Mouse (Mus musculus) midbrain, embryonic 10.5 days (tissue): ENCODE data around the gene Kif11. TPM values are rescaled to one million over a fixed set of nuclear protein-coding genes. Genes with fewer than 3 reads are reported as not detected.

ENCODE experiments used
- DNase-seq: peaks from one replicate; pipeline ENCODE4 v3.0.0-alpha.2; 2017; ENCODE audit warnings: low spot score
- H3K27ac ChIP-seq: fragments of 300-500 bp; sonication (generic); replicated peaks from 2 replicates; pipeline ENCODE4 v1.5.1; 2016; ENCODE audit warnings: mild to moderate bottlenecking
- H3K27me3 ChIP-seq: fragments of 300-500 bp; sonication (generic); 2 replicates; pipeline ENCODE4 v1.6.1; 2016; ENCODE audit warnings: low read depth, mild to moderate bottlenecking; ENCODE audit not compliant: poor library complexity, severe bottlenecking
- H3K36me3 ChIP-seq: fragments of 300-500 bp; sonication (generic); 2 replicates; pipeline ENCODE4 v1.6.1; 2016; ENCODE audit warnings: mild to moderate bottlenecking, moderate library complexity
- H3K4me1 ChIP-seq: fragments of 300-500 bp; sonication (generic); 2 replicates; pipeline ENCODE4 v1.6.1; 2016
- H3K4me3 ChIP-seq: fragments of 300-500 bp; sonication (generic); 2 replicates; pipeline ENCODE4 v1.5.1; 2016; ENCODE audit warnings: mild to moderate bottlenecking, moderate library complexity
- H3K9me3 ChIP-seq: fragments of 300-500 bp; sonication (generic); replicated peaks from 2 replicates; pipeline ENCODE4 v1.6.1; 2016; ENCODE audit warnings: mild to moderate bottlenecking
- WGBS: fragments of 180-500 bp; shearing (Covaris S2); methylation state at CpG from one replicate; pipeline ENCODE4 v1.1.7; 2016; 5-methylcytosine and 5-hydroxymethylcytosine counted together
- polyA plus RNA-seq: library from polyadenylated mRNA; unstranded; fragments of >200 nt; fragmentation: Nextera tagmentation; extraction: Ambion mirVana; gene quantifications from 2 replicates; pipeline ENCODE4 v1.2.1, GENCODE M21; 2016

Kif11 gene
- polyA plus RNA-seq, 1 experiment from 2014 or later = 92.7 TPM

DNA sequence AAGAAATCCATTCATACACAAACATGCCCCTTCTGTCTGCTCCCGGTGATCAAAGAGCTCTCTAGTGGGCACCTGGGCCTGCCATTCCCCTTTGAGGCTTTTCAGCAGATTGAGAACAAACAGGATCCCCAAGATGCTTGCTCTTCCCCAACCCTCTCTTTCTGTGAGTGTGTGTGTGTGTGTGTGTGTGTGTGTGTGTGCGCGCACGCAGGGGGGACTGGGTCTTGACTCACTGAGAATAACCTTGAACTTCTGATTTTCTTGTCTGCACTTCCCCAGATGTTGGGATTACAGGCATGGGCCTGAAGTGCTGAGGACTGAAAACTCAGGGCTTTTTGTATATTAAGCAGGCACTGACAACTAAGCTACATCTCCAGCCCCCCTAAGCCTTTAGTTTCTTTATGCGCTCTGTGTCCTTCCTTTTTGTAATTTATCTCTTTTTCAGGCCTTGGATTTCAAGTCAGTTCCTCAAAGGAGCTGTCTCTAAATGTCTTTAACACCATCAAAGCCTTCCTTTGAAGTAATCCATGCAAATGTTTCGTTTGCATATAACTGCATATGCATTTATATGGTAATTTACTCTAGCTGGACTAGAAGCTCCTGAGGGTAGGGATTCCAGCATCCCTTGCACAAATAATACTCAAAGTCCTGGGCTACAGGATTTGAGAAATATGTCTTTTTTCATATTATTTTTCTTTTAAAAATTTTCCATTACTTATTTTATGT, 92.8 kb downstream of the Kif11 start:
- 73% methylated on average over 6 of the region's 6 CpGs for WGBS
- H3K9me3 ChIP-seq = no peaks in the 10 kb centered on the region
- DNase-seq = no peak
- H3K27me3 ChIP-seq = no peaks in the 10 kb centered on the region
- H3K4me3 ChIP-seq = no peak overlapping the region
- no peaks in the 10 kb centered on the region for H3K36me3 ChIP-seq
- peaks cover 6% of the 10 kb centered on the region; the same call in 1 of the 2 replicates for H3K4me1 ChIP-seq
- H3K27ac ChIP-seq = no peak overlapping the region

Other genes starting within 250 kb of the Kif11 start
- gene March5, start 168.9 kb upstream of the Kif11 start, polyA plus RNA-seq = 111 and 115 TPM in 2 replicates
- gene Cpeb3, start 167.8 kb upstream of the Kif11 start, polyA plus RNA-seq = 1.2 and 2.0 TPM in 2 replicates
- 60.9 and 64.6 TPM in 2 replicates for gene Ide, start 38.6 kb upstream of the Kif11 start, polyA plus RNA-seq
- 5.4 and 6.9 TPM in 2 replicates for gene Hhex, start 58.4 kb downstream of the Kif11 start, polyA plus RNA-seq
- 7.6 and 7.9 TPM in 2 replicates for gene Exoc6, start 174.0 kb downstream of the Kif11 start, polyA plus RNA-seq